Mouse (Mus musculus): ENCODE measurements around the gene Tmem145.
"Not testable (repeated sequence)": the region's sequence is repeated elsewhere in the genome, so short reads cannot be mapped to it uniquely, and the experiment has no call there.

Gene Tmem145

DNA sequence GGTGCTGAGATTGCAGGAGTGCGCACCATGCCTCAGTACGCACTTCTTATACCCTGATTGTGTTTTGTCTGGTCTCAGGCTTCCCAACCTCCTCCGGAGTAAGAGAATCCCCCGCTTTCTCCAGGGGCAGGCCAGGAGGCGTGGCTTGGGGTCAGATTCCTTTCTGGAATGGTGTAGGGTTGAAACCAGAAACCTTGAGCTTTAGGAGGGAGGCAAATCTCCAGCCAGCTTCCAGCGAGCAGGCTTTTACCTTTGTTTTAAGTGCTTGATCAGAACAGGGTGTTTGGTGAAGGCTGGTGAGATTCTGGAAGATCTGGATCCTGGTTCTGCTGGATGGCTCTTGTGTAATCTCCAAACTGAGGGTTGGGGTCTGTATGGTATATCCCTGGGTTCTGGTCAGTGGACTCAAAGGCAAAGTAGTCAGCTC is 16.2 kb downstream of the Tmem145 start:
- DNase-seq (ENCODE audit: low spot score in 2 of 2), result no peak

DNA sequence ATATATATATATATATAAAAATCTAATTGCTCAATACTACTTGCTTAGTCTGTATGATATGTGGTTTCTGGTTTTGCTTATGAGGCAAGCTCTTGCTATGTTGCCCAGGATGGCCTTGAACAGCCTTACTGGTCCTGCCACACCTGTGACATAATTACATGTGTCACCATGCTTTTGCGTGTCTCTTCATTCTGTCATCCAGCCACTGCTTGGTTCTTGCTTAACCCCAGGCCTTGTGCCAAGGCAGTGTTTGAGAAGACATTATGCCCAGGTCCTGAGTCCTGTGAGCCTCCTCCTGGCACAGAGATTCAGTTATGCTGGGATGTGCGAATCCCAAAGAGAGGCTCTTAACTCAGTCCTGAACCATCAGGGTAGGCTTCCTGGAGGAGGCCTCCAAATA is 17.3 kb downstream of the Tmem145 start:
- no peak for DNase-seq (ENCODE audit: low spot score in 2 of 2)

DNA sequence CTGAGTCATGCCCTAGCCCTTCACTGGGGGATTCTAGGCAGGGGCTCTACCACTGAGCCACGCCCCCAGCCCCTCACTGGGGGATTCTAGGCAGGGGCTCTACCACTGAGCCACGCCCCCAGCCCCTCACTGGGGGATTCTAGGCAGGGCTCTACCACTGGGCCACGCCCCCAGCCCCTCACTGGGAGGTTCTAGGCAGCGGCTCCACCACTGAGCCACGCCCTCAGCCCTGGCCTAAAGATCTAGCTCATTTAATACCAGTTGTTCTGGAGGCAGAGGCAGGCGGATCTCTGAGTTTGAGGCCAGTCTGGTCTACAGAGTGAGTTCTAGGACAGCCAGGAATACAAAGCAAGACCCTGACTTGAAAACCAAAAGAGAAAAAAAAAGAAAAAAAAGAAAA is 19.5 kb downstream of the Tmem145 start:
- DNase-seq (ENCODE audit: low spot score in 2 of 2), result not testable (repeated sequence)

DNA sequence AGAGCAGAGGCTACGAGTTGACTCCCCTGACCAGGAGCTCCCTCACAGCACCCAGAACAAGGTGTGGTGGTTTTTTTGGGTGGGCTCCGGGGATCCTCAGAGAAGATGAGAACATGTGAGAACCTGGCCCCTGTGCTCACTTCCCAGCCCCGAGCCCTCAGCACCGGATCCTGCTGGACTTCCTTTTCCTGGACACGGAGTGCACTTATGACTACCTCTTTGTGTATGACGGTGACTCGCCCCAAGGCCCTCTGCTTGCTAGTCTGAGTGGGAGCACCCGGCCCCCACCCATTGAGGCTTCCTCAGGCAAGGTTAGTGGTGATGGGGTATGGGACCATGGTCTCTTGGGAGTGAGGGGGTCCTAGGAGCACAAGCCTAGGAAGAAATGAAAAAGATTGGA is 20.3 kb downstream of the Tmem145 start:
- no peak for DNase-seq (ENCODE audit: low spot score in 2 of 2)

DNA sequence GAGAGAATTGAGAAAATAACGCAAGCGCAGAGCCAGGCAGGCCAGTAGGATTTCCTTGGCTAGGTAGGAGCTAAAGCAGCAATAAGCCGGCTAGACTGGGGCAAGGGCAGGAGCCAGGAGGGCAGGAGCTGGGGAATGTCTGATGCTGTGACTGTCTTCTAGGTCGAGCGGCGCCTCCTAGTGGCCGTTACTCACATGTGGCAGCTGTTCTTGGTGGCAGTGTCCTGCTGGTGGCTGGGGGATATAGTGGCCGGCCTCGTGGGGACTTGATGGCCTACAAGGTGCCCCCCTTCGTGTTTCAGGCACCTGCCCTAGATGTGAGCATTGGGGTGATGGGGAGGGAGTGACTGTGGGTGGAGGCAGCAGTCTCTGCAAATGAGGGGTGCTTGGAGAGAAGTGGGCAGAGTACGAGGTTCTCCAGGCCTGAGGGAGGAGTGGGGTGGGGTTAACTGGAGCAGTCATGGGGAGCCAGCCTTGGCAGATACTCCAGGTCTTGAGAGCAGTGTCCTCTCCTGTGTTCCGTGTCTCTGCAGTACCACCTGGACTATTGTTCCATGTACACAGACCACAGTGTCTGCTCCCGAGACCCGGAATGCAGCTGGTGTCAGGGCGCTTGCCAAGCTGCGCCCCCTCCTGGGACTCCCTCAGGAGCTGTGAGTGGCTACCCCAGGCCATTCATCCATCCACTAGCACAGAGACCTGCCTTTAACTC is 27.8 kb downstream of the Tmem145 start:
- DNase-seq (ENCODE audit: low spot score in 2 of 2), result peak in 1 of 2 experiments; percentile 71

DNA sequence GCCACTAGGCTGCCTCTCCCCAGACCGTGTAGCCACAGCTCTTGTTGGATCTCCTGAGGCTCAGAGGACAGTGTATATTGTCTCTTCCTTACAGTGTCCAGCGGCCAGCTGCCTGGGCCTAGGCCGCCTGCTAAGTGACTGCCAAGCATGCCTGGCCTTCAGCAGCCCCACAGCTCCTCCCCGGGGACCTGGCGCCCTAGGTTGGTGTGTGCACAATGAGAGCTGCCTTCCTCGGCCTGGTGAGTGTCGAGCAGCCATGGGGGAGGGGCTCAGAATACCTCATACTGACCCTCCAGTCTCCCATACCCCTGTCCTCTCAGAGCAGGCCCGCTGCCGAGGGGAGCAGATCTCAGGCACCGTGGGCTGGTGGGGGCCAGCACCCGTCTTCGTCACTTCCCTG is 28.6 kb downstream of the Tmem145 start:
- no peak for DNase-seq (ENCODE audit: low spot score in 2 of 2)

DNA sequence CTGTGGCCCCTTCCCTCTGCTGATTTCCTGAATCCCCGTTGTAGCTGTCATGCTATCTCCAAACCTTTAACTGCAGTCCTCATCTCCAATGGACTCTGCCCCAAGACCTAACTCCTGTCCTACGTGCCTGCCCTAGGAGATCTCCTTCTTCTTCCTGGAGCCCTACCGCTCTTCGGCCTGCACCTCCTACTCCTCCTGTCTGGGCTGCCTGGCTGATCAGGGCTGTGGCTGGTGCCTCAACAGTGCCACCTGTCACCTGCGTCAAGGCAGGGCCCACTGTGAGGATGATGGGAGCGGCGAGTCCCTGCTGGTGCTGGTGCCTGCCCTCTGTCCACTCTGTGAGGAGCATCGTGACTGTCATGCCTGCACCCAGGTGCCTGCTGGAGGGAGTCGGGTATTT is 33.4 kb downstream of the Tmem145 start:
- no peak for DNase-seq (ENCODE audit: low spot score in 2 of 2)

DNA sequence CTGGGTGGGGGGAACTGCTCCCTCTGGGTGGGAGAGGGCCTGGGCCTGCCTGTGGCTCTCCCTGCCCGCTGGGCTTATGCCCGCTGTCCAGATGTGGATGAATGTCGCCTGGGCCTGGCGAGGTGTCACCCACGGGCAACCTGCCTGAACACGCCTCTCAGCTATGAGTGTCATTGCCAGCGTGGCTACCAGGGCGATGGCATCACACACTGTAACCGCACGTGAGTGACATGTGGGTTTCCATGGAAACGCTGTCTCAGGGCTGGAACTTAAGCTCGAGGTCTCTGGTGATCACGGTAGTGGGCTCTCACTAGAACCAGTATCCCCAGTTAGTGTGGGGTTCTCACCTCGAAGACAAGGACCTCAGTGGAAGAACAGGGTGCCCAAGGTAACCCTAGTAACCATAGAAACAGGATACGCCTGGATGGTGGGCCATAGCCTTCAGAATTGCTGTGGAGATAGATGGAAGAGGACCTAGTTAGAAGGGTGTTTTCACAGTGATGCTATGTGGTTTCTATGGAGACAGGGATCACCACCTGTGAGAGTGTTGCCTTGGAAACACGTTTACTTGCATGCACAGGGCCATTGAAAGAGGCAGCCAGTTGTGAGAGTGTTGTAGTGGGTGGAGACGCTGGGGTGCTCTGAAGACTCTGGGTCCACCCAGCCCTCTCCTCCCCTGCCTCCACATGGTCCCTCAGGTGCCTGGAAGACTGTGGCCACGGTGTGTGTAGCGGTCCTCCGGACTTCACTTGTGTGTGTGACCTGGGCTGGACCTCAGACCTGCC is 35.3 kb downstream of the Tmem145 start:
- no peak for DNase-seq (ENCODE audit: low spot score in 2 of 2)

DNA sequence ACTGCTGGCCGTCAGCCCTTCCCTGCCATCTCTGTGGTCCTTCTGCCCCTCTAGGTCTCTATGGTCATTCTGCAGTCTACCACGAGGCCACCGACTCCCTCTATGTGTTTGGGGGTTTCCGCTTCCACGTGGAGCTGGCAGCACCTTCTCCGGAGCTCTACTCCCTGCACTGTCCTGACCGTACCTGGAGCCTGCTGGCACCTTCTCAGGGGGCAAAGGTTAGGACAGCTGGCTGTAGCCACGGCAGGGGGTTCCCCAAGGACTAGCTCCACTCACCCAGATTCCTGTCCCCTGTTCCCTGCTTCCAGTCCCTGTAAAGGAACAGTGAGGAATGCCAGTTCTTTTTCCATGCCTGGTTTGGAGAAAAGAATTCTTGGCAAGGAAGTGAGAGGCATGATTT is 43.0 kb downstream of the Tmem145 start:
- no peak for DNase-seq (ENCODE audit: low spot score in 2 of 2)

DNA sequence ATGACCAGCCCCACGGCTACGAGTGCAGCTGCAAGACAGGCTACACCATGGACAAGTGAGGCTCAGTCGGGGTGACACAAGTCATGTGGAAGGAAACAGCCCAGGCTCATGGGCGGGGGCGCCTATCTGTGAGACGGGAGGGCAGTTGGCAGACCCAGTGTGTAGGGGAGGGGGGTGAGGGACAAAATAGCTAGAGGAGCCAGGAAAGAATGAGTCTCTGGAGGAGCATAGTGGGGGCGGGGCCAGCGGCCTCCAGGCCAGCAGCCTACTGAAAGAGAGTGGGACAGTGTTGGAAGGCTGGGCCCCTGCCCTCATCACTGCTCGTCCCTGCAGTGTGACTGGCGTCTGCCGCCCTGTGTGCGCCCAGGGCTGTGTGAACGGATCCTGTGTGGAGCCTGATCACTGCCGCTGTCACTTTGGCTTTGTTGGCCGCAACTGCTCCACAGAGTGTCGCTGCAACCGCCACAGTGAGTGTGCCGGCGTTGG is 52.9 kb downstream of the Tmem145 start:
- DNase-seq (ENCODE audit: low spot score in 2 of 2), result peak in 1 of 2 experiments; percentile 49

DNA sequence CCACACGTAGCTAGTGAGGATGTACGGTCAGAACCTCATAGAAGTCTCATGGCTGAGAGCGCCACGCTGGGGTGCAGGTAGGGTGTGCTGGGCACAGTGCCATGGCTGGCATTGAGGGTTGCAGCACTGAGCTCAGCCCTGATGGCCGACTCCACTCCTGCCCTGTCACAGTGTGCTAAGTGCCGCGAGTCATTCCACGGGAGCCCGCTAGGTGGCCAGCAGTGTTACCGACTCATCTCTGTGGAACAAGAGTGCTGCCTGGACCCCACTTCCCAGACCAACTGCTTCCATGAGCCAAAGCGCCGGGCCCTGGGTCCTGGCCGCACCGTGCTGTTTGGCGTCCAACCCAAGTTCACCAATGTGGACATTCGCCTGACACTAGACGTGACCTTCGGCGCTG is 57.2 kb downstream of the Tmem145 start:
- no peak for DNase-seq (ENCODE audit: low spot score in 2 of 2)

DNA sequence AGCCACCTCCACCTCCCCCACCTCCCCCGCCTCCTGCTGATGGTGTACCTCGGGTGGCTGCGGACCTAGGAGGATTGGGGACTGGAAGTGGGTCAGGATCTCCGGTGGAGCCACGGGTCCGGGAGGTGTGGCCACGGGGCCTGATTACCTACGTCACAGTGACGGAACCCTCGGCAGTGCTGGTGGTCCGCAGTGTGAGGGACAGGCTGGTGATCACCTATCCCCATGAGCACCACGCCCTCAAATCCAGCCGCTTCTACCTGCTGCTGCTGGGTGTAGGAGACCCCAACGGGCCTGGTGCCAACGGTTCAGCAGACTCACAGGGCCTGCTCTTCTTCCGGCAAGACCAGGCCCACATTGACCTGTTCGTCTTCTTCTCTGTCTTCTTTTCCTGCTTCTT is 57.7 kb downstream of the Tmem145 start:
- DNase-seq (ENCODE audit: low spot score in 2 of 2), result no peak
